Mouse (Mus musculus): ENCODE results near the gene Klf12. TPM values are rescaled to one million over a fixed set of nuclear protein-coding genes. Genes with fewer than 3 reads are reported as not detected.

Gene Klf12
- polyA plus RNA-seq, 1 experiment from 2014 or later, result 4.1 TPM

- Histone ChIP-seq H3K27me3 (peaks cover 49% of the 10 kb centered on the region), H3K4me3 (replicated peaks) (peak overlapping the region; percentile 57), H3K9ac (peak overlapping the region; percentile 50), H3K4me1 (replicated peaks) (0 out of 2 replicates have a peak, but pooled peaks cover 3% of the 10 kb centered on the region), H3K4me2 (peak overlapping the region; percentile 66), H3K36me3 (no peaks in the 10 kb centered on the region), H3K9me3 (replicated peaks) (no peaks in the 10 kb centered on the region), H3K27ac (peak overlapping the region; percentile 77)
- ATAC-seq (ENCODE audit: low read depth), result peak; percentile 53
- WGBS (ENCODE audit: insufficient replicate concordance), result under 1% methylated on average over 56 of the region's 60 CpGs
- DNase-seq, result no peak
Measured at GRCm38 (mm10) chr14:100285656-100286585, 1.4 kb upstream of the Klf12 start.

GRCm38 (mm10) chr14:100284861-100285655, 579 bp upstream of the Klf12 start:
- peak overlapping the region; percentile 57 for H3K4me3 ChIP-seq (replicated peaks)
- peak overlapping the region; percentile 50 for H3K9ac ChIP-seq
- peaks cover 49% of the 10 kb centered on the region for H3K27me3 ChIP-seq
- H3K27ac ChIP-seq, result peak overlapping the region; percentile 77
- H3K9me3 ChIP-seq (replicated peaks), result no peaks in the 10 kb centered on the region
- WGBS (ENCODE audit: insufficient replicate concordance), result under 1% methylated on average over 41 of the region's 48 CpGs
- DNase-seq, result peak; percentile 8
- H3K4me1 ChIP-seq (replicated peaks), result 0 out of 2 replicates have a peak, but pooled peaks cover 3% of the 10 kb centered on the region
- no peaks in the 10 kb centered on the region for H3K36me3 ChIP-seq
- peak; percentile 81 for ATAC-seq (ENCODE audit: low read depth)
- H3K4me2 ChIP-seq, result peak overlapping the region; percentile 66

- peak overlapping the region; percentile 66 for H3K4me2 ChIP-seq
- 3% methylated on average over 27 of the region's 27 CpGs for WGBS (ENCODE audit: insufficient replicate concordance)
- peak overlapping the region; percentile 57 for H3K4me3 ChIP-seq (replicated peaks)
- H3K4me1 ChIP-seq (replicated peaks), result 0 out of 2 replicates have a peak, but pooled peaks cover 3% of the 10 kb centered on the region
- H3K27me3 ChIP-seq, result peaks cover 49% of the 10 kb centered on the region
- no peaks in the 10 kb centered on the region for H3K9me3 ChIP-seq (replicated peaks)
- H3K36me3 ChIP-seq, result no peaks in the 10 kb centered on the region
- DNase-seq (no peak), ATAC-seq (ENCODE audit: low read depth) (no peak)
- H3K27ac ChIP-seq, result peak overlapping the region; percentile 34; the same call in 1 of the 2 replicates
- H3K9ac ChIP-seq, result peak overlapping the region; percentile 53
Measured at GRCm38 (mm10) chr14:100283411-100284118, 914 bp downstream of the Klf12 start.

- no peak overlapping the region; the same call in 1 of the 2 replicates for H3K9ac ChIP-seq
- DNase-seq (no peak), ATAC-seq (ENCODE audit: low read depth) (no peak)
- H3K9me3 ChIP-seq (replicated peaks), result no peaks in the 10 kb centered on the region
- WGBS (ENCODE audit: insufficient replicate concordance), result 5% methylated on average over 7 of the region's 7 CpGs
- 0 out of 2 replicates have a peak, but pooled peaks cover 2% of the 10 kb centered on the region for H3K4me1 ChIP-seq (replicated peaks)
- peak overlapping the region; percentile 66; the same call in 1 of the 2 replicates for H3K4me2 ChIP-seq
- peak overlapping the region; percentile 57; the same call in 1 of the 2 replicates for H3K4me3 ChIP-seq (replicated peaks)
- peaks cover 4% of the 10 kb centered on the region; the same call in 1 of the 2 replicates for H3K36me3 ChIP-seq
- peaks cover 49% of the 10 kb centered on the region for H3K27me3 ChIP-seq
- H3K27ac ChIP-seq, result no peak overlapping the region
Measured at GRCm38 (mm10) chr14:100282651-100283050, 1.8 kb downstream of the Klf12 start.

GRCm38 (mm10) chr14:100281734-100282133, 2.7 kb downstream of the Klf12 start:
- no peak overlapping the region for H3K27ac ChIP-seq
- DNase-seq (no peak), ATAC-seq (ENCODE audit: low read depth) (no peak)
- H3K4me1 ChIP-seq (replicated peaks), result no peaks in the 10 kb centered on the region
- no peaks in the 10 kb centered on the region for H3K9me3 ChIP-seq (replicated peaks)
- H3K27me3 ChIP-seq, result peaks cover 40% of the 10 kb centered on the region
- H3K36me3 ChIP-seq, result peaks cover 4% of the 10 kb centered on the region; the same call in 1 of the 2 replicates
- H3K9ac ChIP-seq, result no peak overlapping the region
- no peak overlapping the region for H3K4me2 ChIP-seq
- WGBS (ENCODE audit: insufficient replicate concordance), result 40% methylated on average over 3 of the region's 3 CpGs
- H3K4me3 ChIP-seq (replicated peaks), result no peak overlapping the region

GRCm38 (mm10) chr14:100274179-100274578, 10.3 kb downstream of the Klf12 start:
- Histone ChIP-seq H3K4me3 (replicated peaks) (no peak overlapping the region), H3K27me3 (no peaks in the 10 kb centered on the region), H3K36me3 (peaks cover 4% of the 10 kb centered on the region; the same call in 1 of the 2 replicates), H3K27ac (no peak overlapping the region), H3K4me1 (replicated peaks) (no peaks in the 10 kb centered on the region), H3K9me3 (replicated peaks) (no peaks in the 10 kb centered on the region), H3K9ac (no peak overlapping the region), H3K4me2 (no peak overlapping the region)
- WGBS (ENCODE audit: insufficient replicate concordance), result 63% methylated on average over 2 of the region's 2 CpGs
- no peak for ATAC-seq (ENCODE audit: low read depth)
- DNase-seq, result no peak

- DNase-seq (no peak), ATAC-seq (ENCODE audit: low read depth) (peak; percentile 36; the same call in 1 of the 2 replicates)
- no peak overlapping the region for H3K4me2 ChIP-seq
- no peak overlapping the region for H3K27ac ChIP-seq
- H3K9me3 ChIP-seq (replicated peaks), result no peaks in the 10 kb centered on the region
- no peaks in the 10 kb centered on the region for H3K36me3 ChIP-seq
- H3K4me1 ChIP-seq (replicated peaks), result peaks cover 4% of the 10 kb centered on the region
- no peak overlapping the region for H3K9ac ChIP-seq
- 36% methylated on average over 4 of the region's 4 CpGs for WGBS (ENCODE audit: insufficient replicate concordance)
- no peaks in the 10 kb centered on the region for H3K27me3 ChIP-seq
- no peak overlapping the region for H3K4me3 ChIP-seq (replicated peaks)
Measured at GRCm38 (mm10) chr14:100260531-100260930, 23.9 kb downstream of the Klf12 start.

- H3K9ac ChIP-seq, result no peak overlapping the region
- WGBS (ENCODE audit: insufficient replicate concordance), result 57% methylated on average over 5 of the region's 5 CpGs
- DNase-seq (no peak), ATAC-seq (ENCODE audit: low read depth) (no peak)
- no peaks in the 10 kb centered on the region for H3K9me3 ChIP-seq (replicated peaks)
- no peaks in the 10 kb centered on the region for H3K27me3 ChIP-seq
- no peak overlapping the region for H3K4me3 ChIP-seq (replicated peaks)
- no peaks in the 10 kb centered on the region for H3K4me1 ChIP-seq (replicated peaks)
- H3K4me2 ChIP-seq, result no peak overlapping the region
- H3K27ac ChIP-seq, result no peak overlapping the region
- no peaks in the 10 kb centered on the region for H3K36me3 ChIP-seq
Measured at GRCm38 (mm10) chr14:100243046-100243445, 41.4 kb downstream of the Klf12 start.

GRCm38 (mm10) chr14:100239874-100240273, 44.6 kb downstream of the Klf12 start:
- Histone ChIP-seq H3K9me3 (replicated peaks) (no peaks in the 10 kb centered on the region), H3K9ac (no peak overlapping the region), H3K4me2 (no peak overlapping the region), H3K36me3 (no peaks in the 10 kb centered on the region), H3K4me1 (replicated peaks) (peaks cover 4% of the 10 kb centered on the region), H3K27me3 (no peaks in the 10 kb centered on the region), H3K4me3 (replicated peaks) (no peak overlapping the region), H3K27ac (no peak overlapping the region)
- no peak for DNase-seq
- 67% methylated on average over 4 of the region's 4 CpGs for WGBS (ENCODE audit: insufficient replicate concordance)
- no peak for ATAC-seq (ENCODE audit: low read depth)

- Histone ChIP-seq H3K9ac (no peak overlapping the region), H3K36me3 (no peaks in the 10 kb centered on the region), H3K4me3 (replicated peaks) (no peak overlapping the region), H3K27me3 (no peaks in the 10 kb centered on the region), H3K27ac (no peak overlapping the region), H3K4me2 (no peak overlapping the region), H3K4me1 (replicated peaks) (peaks cover 4% of the 10 kb centered on the region), H3K9me3 (replicated peaks) (no peaks in the 10 kb centered on the region)
- no peak for DNase-seq
- ATAC-seq (ENCODE audit: low read depth), result no peak
- 67% methylated on average over 7 of the region's 7 CpGs for WGBS (ENCODE audit: insufficient replicate concordance)
Measured at GRCm38 (mm10) chr14:100236757-100237156, 47.7 kb downstream of the Klf12 start.
